In genomic region chr6:108306240-108306639, GRCm38 (mm10) we compare ENCODE assay signal across 10 mouse cellular contexts.
A peak's percentile ranks its signal among the peaks of the same experiment; 100 is the strongest.
DNase-seq lines count a peak whose midpoint lies in the region; ATAC-seq and TF ChIP-seq lines count a peak whose summit lies in the region.
"Had no signal": no experiment of that assay in that cellular context is flagged by ENCODE, and none has a peak within 500 bp of the region (broad histone marks: within the 10 kb centered on the region; RNA-seq: fewer than 3 reads in every experiment).

No protein-coding gene starts in this region.

- H3K9me3 ChIP-seq in neural tube, embryonic 13.5 days: no peaks in the 10 kb centered on the region
- no peaks in the 10 kb centered on the region for H3K9me3 ChIP-seq in lung, embryonic 14.5 days (ENCODE audit: low read depth, low read length)
- H3K9me3 ChIP-seq: G1E; hindbrain, embryonic 15.5 days had no signal

- no peak for ATAC-seq in neural tube, embryonic 13.5 days (ENCODE audit: low read depth)
- ATAC-seq in lung, embryonic 14.5 days (ENCODE audit: insufficient read depth): peak; percentile 81

- H3K36me3 ChIP-seq in neural tube, embryonic 13.5 days: no peaks in the 10 kb centered on the region
- no peaks in the 10 kb centered on the region for H3K36me3 ChIP-seq in lung, embryonic 14.5 days (ENCODE audit: insufficient read depth)
- no peaks in the 10 kb centered on the region for H3K36me3 ChIP-seq in thymus, adult 2 months (ENCODE audit: control insufficient read depth, insufficient read depth, low read length)
- H3K36me3 ChIP-seq: hindbrain, embryonic 15.5 days had no signal

- TF ChIP-seq POLR2A in thymus, adult 2 months (IDR thresholded peaks at IDR 0.05; ENCODE audit: control insufficient read depth, extremely low read depth, insufficient read depth, low read length, poor library complexity): no peak

- 0 out of 2 replicates have a peak overlapping the region, but pooled peaks have one; percentile 14 for H3K4me2 ChIP-seq in neural tube, embryonic 13.5 days
- H3K4me2 ChIP-seq in lung, embryonic 14.5 days: peak overlapping the region; percentile 52
- H3K4me2 ChIP-seq: hindbrain, embryonic 15.5 days had no signal

- DNase-seq in neural tube, embryonic 10.5 days (ENCODE audit: extremely low spot score, low spot score): no peak
- DNase-seq in gastrocnemius, postnatal 25 days: peak; percentile 28
- DNase-seq in kidney, adult 8-10 months: peak; percentile 41 to 49
- DNase-seq in lung, embryonic 14.5 days: peak; percentile 76
- peak; percentile 51 for DNase-seq in testis, postnatal 10 days (ENCODE audit: low spot score)
- DNase-seq in thymus, adult 2 months: no peak
- no peak for DNase-seq in right cerebral cortex, adult 18-20 months

- H3K27me3 ChIP-seq in neural tube, embryonic 13.5 days: no peaks in the 10 kb centered on the region
- no peaks in the 10 kb centered on the region for H3K27me3 ChIP-seq in lung, embryonic 14.5 days (ENCODE audit: insufficient read depth, low read length)
- H3K27me3 ChIP-seq in thymus, adult 2 months (ENCODE audit: control insufficient read depth, insufficient read depth, low read length): no peaks in the 10 kb centered on the region
- H3K27me3 ChIP-seq: hindbrain, embryonic 15.5 days had no signal

- WGBS in neural tube, embryonic 13.5 days: 75% methylated on average over 11 of the region's 11 CpGs
- WGBS in lung, embryonic 14.5 days: 26% methylated on average over 11 of the region's 11 CpGs
- 81% methylated on average over 11 of the region's 11 CpGs for WGBS in thymus, adult 2 months

- 0 out of 2 replicates have a peak overlapping the region, but pooled peaks have one; percentile 5 for H3K27ac ChIP-seq in neural tube, embryonic 13.5 days (replicated peaks)
- H3K27ac ChIP-seq in lung, embryonic 14.5 days (ENCODE audit: low read depth): peak overlapping the region; percentile 88
- H3K27ac ChIP-seq in thymus, adult 2 months (ENCODE audit: control insufficient read depth, insufficient read depth, low read length): no peak overlapping the region
- H3K27ac ChIP-seq: hindbrain, embryonic 15.5 days had no signal

- no peak for TF ChIP-seq CTCF in lung, embryonic 14.5 days (IDR thresholded peaks at IDR 0.05; ENCODE audit: low read depth)
- TF ChIP-seq CTCF in thymus, adult 2 months (IDR thresholded peaks at IDR 0.05; ENCODE audit: borderline replicate concordance, control insufficient read depth, extremely low read depth, insufficient read depth, low read length, poor library complexity): no peak

- H3K4me3 ChIP-seq in neural tube, embryonic 13.5 days: no peak overlapping the region
- no peak overlapping the region; the same call in 1 of the 2 replicates for H3K4me3 ChIP-seq in lung, embryonic 14.5 days (ENCODE audit: low read depth, low read length)
- H3K4me3 ChIP-seq in thymus, adult 2 months (ENCODE audit: control insufficient read depth, insufficient read depth, low read length): no peak overlapping the region
- H3K4me3 ChIP-seq: hindbrain, embryonic 15.5 days had no signal

- no peak overlapping the region for H3K9ac ChIP-seq in neural tube, embryonic 13.5 days
- no peak overlapping the region for H3K9ac ChIP-seq in lung, embryonic 14.5 days
- H3K9ac ChIP-seq: hindbrain, embryonic 15.5 days had no signal

- H3K4me1 ChIP-seq in neural tube, embryonic 13.5 days (replicated peaks): peaks cover 24% of the 10 kb centered on the region
- H3K4me1 ChIP-seq in lung, embryonic 14.5 days (ENCODE audit: insufficient read depth): peaks cover 14% of the 10 kb centered on the region
- peaks cover 13% of the 10 kb centered on the region for H3K4me1 ChIP-seq in thymus, adult 2 months (replicated peaks; ENCODE audit: control insufficient read depth, insufficient read depth, low read length)
- H3K4me1 ChIP-seq: hindbrain, embryonic 15.5 days had no signal

Comparison
In these comparisons a context has a peak if more than half of its experiments do, and no peak if none do; other contexts are left out.
1. DNase-seq: peak in gastrocnemius, postnatal 25 days (single experiment), kidney, adult 8-10 months (2 of 2), lung, embryonic 14.5 days (single experiment) and testis, postnatal 10 days (single experiment); none in neural tube, embryonic 10.5 days (single experiment), thymus, adult 2 months (single experiment) and right cerebral cortex, adult 18-20 months (single experiment).